Mouse (Mus musculus): Measurements from ENCODE around the gene Pole2. TPM values are rescaled to one million over a fixed set of nuclear protein-coding genes. Genes with fewer than 3 reads are reported as not detected.

The Pole2 gene
- total RNA-seq, 2 experiments from 2014 or later: 2.4 to 2.7 TPM

Small RNAs within 50 kb of the gene (microRNA-seq; reads per million reads assigned to microRNA genes)
- gene Gm47287 (not detected), gene Gm47295 (not detected)

Other genes with a start within 250 kb of the Pole2 start
- 1,000 to 10,000 TPM; 1,367 to 1,400 TPM for gene Rps29, start 69.0 kb downstream of the Pole2 start, total RNA-seq (2021)
- 1 to 10 TPM; 1.5 to 2.9 TPM for gene Lrr1, start 59.4 kb downstream of the Pole2 start, total RNA-seq (2021)
- 100 to 1,000 TPM; 230 to 246 TPM for gene Rpl36al, start 44.1 kb downstream of the Pole2 start, total RNA-seq (2021)
- 10 to 100 TPM; 36.0 to 40.1 TPM for gene Mgat2, start 44.0 kb downstream of the Pole2 start, total RNA-seq (2021)
- 1 to 10 TPM; 6.1 to 7.4 TPM for gene Gm49383, start 31.1 kb downstream of the Pole2 start, total RNA-seq (2021)
- 1 to 10 TPM; 2.5 to 2.6 TPM for gene Dnaaf2, start 29.8 kb downstream of the Pole2 start, total RNA-seq (2021)
- gene Gm49384, start 23.9 kb downstream of the Pole2 start, total RNA-seq (2021): 1 to 10 TPM; 4.4 to 7.0 TPM
- 10 to 100 TPM; 13.1 to 16.1 TPM for gene Klhdc1, start 13.0 kb upstream of the Pole2 start, total RNA-seq (2021)
- 100 to 1,000 TPM; 150 to 166 TPM for gene Klhdc2, start 68.5 kb upstream of the Pole2 start, total RNA-seq (2021)
- 10 to 100 TPM; 50.9 to 51.1 TPM for gene Nemf, start 129.0 kb upstream of the Pole2 start, total RNA-seq (2021)
- 10 to 100 TPM; 70.7 to 71.8 TPM for gene Arf6, start 144.0 kb upstream of the Pole2 start, total RNA-seq (2021)
- 1 to 10 TPM in 1 of 2 experiments, not detected in 1; 1.4 TPM for gene Gm9887, start 144.3 kb upstream of the Pole2 start, total RNA-seq (2021)

All from left cerebral cortex, postnatal 4 days (tissue).